ENCODE assay signal across 19 mouse cellular contexts in the genomic region with DNA sequence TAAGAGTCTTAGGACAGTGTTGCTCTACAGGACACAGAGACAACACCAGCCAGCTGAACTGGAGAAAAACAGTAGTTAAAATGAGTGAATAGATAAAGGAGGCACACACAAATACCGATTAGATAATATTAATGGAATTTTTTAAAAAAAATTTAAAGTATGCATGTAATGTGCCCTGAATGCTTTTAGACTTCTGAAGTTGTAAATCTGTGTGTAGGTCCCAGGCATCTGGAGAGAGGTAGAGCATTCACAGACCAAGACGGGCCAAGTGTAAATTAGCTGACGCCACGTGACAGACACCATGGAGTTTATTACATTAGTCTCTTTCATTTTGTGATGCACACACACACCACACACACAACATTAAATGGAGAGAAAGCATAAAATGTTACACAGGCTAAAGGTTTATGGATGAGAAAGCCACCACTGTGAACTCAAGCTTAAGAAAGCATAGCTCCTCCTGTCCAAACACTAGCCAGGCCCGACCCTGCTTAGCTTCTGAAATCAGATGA. TPM values are rescaled to one million over a fixed set of nuclear protein-coding genes. Genes with fewer than 3 reads are reported as not detected.
DNase-seq lines count a peak whose midpoint lies in the region; ATAC-seq and TF ChIP-seq lines count a peak whose summit lies in the region.
"Had no signal": no experiment of that assay in that cellular context is flagged by ENCODE, and none has a peak within 500 bp of the region (broad histone marks: within the 10 kb centered on the region; RNA-seq: fewer than 3 reads in every experiment).

No protein-coding gene starts in this region.

- no peak overlapping the region for H3K4me2 ChIP-seq in heart, embryonic 11.5 days
- H3K4me2 ChIP-seq in kidney, embryonic 16.5 days (replicated peaks; ENCODE audit: low read depth, low read length) = no peak overlapping the region
- H3K4me2 ChIP-seq in stomach, embryonic 15.5 days = no peak overlapping the region
- H3K4me2 ChIP-seq in stomach, postnatal 0 days (replicated peaks; ENCODE audit: low read depth) = no peak overlapping the region
- no peak overlapping the region for H3K4me2 ChIP-seq in neural tube, embryonic 15.5 days

- TF ChIP-seq EP300 in stomach, postnatal 0 days (optimal IDR thresholded peaks at IDR 0.05) = no peak

- no peaks in the 10 kb centered on the region for H3K27me3 ChIP-seq in heart, embryonic 11.5 days (ENCODE audit: control insufficient read depth, insufficient read depth, low read length)
- H3K27me3 ChIP-seq in kidney, embryonic 16.5 days (ENCODE audit: insufficient read depth, low read length) = no peaks in the 10 kb centered on the region
- no peaks in the 10 kb centered on the region for H3K27me3 ChIP-seq in stomach, embryonic 15.5 days (replicated peaks)
- H3K27me3 ChIP-seq in stomach, postnatal 0 days (ENCODE audit: control insufficient read depth, insufficient read depth, low read length) = no peaks in the 10 kb centered on the region
- H3K27me3 ChIP-seq in neural tube, embryonic 15.5 days (replicated peaks) = no peaks in the 10 kb centered on the region

- WGBS in heart, embryonic 11.5 days (ENCODE audit: insufficient replicate concordance) = 57% methylated on average over 5 of the region's 5 CpGs
- WGBS in kidney, embryonic 16.5 days = 46% methylated on average over 5 of the region's 5 CpGs
- 54% methylated on average over 5 of the region's 5 CpGs for WGBS in stomach, embryonic 15.5 days
- WGBS in stomach, postnatal 0 days = 42% methylated on average over 5 of the region's 5 CpGs
- 77% methylated on average over 5 of the region's 5 CpGs for WGBS in neural tube, embryonic 15.5 days

- H3K27ac ChIP-seq in heart, embryonic 11.5 days (ENCODE audit: low read depth, low read length) = no peak overlapping the region
- peak overlapping the region; percentile 75 for H3K27ac ChIP-seq in kidney, embryonic 16.5 days (ENCODE audit: low read length)
- H3K27ac ChIP-seq in stomach, embryonic 15.5 days = no peak overlapping the region
- H3K27ac ChIP-seq in stomach, postnatal 0 days (replicated peaks) = no peak overlapping the region
- no peak overlapping the region for H3K27ac ChIP-seq in neural tube, embryonic 15.5 days (replicated peaks)

- H3K4me1 ChIP-seq in heart, embryonic 11.5 days (ENCODE audit: control insufficient read depth, insufficient read depth, low read length) = peaks cover 5% of the 10 kb centered on the region; the same call in 1 of the 2 replicates
- H3K4me1 ChIP-seq in kidney, embryonic 16.5 days (ENCODE audit: insufficient read depth, low read length) = peaks cover 30% of the 10 kb centered on the region
- H3K4me1 ChIP-seq in stomach, embryonic 15.5 days = peaks cover 6% of the 10 kb centered on the region
- H3K4me1 ChIP-seq in stomach, postnatal 0 days (replicated peaks; ENCODE audit: control insufficient read depth, insufficient read depth) = 0 out of 2 replicates have a peak, but pooled peaks cover 2% of the 10 kb centered on the region
- no peaks in the 10 kb centered on the region for H3K4me1 ChIP-seq in neural tube, embryonic 15.5 days

- no peak overlapping the region for H3K4me3 ChIP-seq in heart, embryonic 11.5 days (ENCODE audit: low read depth, low read length)
- H3K4me3 ChIP-seq in kidney, embryonic 16.5 days (ENCODE audit: low read length) = no peak overlapping the region
- no peak overlapping the region for H3K4me3 ChIP-seq in stomach, embryonic 15.5 days (replicated peaks)
- no peak overlapping the region for H3K4me3 ChIP-seq in stomach, postnatal 0 days (ENCODE audit: low read depth, low read length)
- no peak overlapping the region for H3K4me3 ChIP-seq in neural tube, embryonic 15.5 days (replicated peaks)

- ATAC-seq in heart, embryonic 11.5 days (replicated peaks; ENCODE audit: insufficient number of reproducible peaks, low FRiP score, low TSS enrichment) = no peak
- ATAC-seq in kidney, embryonic 16.5 days (ENCODE audit: low FRiP score, low TSS enrichment) = no peak
- peak; percentile 20; the same call in 1 of the 2 replicates for ATAC-seq in stomach, embryonic 15.5 days (ENCODE audit: insufficient read depth, low FRiP score, low read depth)
- ATAC-seq in stomach, postnatal 0 days (ENCODE audit: low FRiP score, low TSS enrichment) = no peak
- ATAC-seq in neural tube, embryonic 15.5 days (ENCODE audit: low FRiP score) = no peak

- no peak overlapping the region for H3K9ac ChIP-seq in heart, embryonic 11.5 days (ENCODE audit: low read depth, low read length)
- H3K9ac ChIP-seq in kidney, embryonic 16.5 days (replicated peaks; ENCODE audit: low read length) = no peak overlapping the region
- H3K9ac ChIP-seq in stomach, embryonic 15.5 days = no peak overlapping the region
- no peak overlapping the region for H3K9ac ChIP-seq in stomach, postnatal 0 days (ENCODE audit: low read length)
- H3K9ac ChIP-seq in neural tube, embryonic 15.5 days (replicated peaks) = no peak overlapping the region

- no peak for TF ChIP-seq CTCF in stomach, postnatal 0 days (IDR thresholded peaks at IDR 0.05; ENCODE audit: low read depth)

- no peaks in the 10 kb centered on the region for H3K9me3 ChIP-seq in heart, embryonic 11.5 days (replicated peaks; ENCODE audit: control insufficient read depth, low read length)
- H3K9me3 ChIP-seq in kidney, embryonic 16.5 days (ENCODE audit: low read length) = no peaks in the 10 kb centered on the region
- no peaks in the 10 kb centered on the region for H3K9me3 ChIP-seq in stomach, embryonic 15.5 days
- no peaks in the 10 kb centered on the region for H3K9me3 ChIP-seq in stomach, postnatal 0 days (ENCODE audit: control insufficient read depth, low read length)
- no peaks in the 10 kb centered on the region for H3K9me3 ChIP-seq in neural tube, embryonic 15.5 days (replicated peaks)

- peak; percentile 53 for DNase-seq in heart, adult 11 months
- DNase-seq in kidney, adult 18-20 months = no peak
- no peak for DNase-seq in stomach, postnatal 0 days (ENCODE audit: low spot score)
- no peak for DNase-seq in left cerebral cortex, adult 9 months (ENCODE audit: low spot score in 2 of 2)
- DNase-seq: adrenal gland, postnatal 25 days; cerebellum, postnatal 14 days; kidney, postnatal 14 days; retina, postnatal 1 day had no signal

- H3K36me3 ChIP-seq in heart, embryonic 11.5 days (ENCODE audit: control insufficient read depth, insufficient read depth, low read length) = no peaks in the 10 kb centered on the region
- H3K36me3 ChIP-seq in kidney, embryonic 16.5 days (ENCODE audit: insufficient read depth, low read length) = no peaks in the 10 kb centered on the region
- no peaks in the 10 kb centered on the region for H3K36me3 ChIP-seq in stomach, embryonic 15.5 days
- H3K36me3 ChIP-seq in stomach, postnatal 0 days (ENCODE audit: control insufficient read depth, insufficient read depth, low read length) = no peaks in the 10 kb centered on the region
- H3K36me3 ChIP-seq in neural tube, embryonic 15.5 days = no peaks in the 10 kb centered on the region

RNA-seq across cellular contexts. Expression of gene Gm10974, which starts 4.3 kb away (rescaled TPM):
- polyA plus RNA-seq in heart, embryonic 11.5 days (2014; fragmentation: Nextera tagmentation; extraction: Ambion mirVana) = not detected in 2 replicates
- polyA plus RNA-seq in kidney, embryonic 16.5 days (2015; fragmentation: Nextera tagmentation; extraction: Ambion mirVana) = not detected in 2 replicates
- polyA plus RNA-seq in stomach, embryonic 15.5 days (2015; fragmentation: Nextera tagmentation; extraction: Ambion mirVana) = not detected in 2 replicates
- not detected in 2 replicates for polyA plus RNA-seq in stomach, postnatal 0 days (2015; fragmentation: Nextera tagmentation; extraction: Ambion mirVana)
- not detected in 2 replicates for polyA plus RNA-seq in neural tube, embryonic 15.5 days (2015; fragmentation: Nextera tagmentation; extraction: Ambion mirVana)
- polyA plus RNA-seq: embryonic facial prominence, embryonic 11.5 days; forebrain, embryonic 11.5 days; gonadal fat pad, adult 2 months; hindbrain, embryonic 11.5 days; limb, embryonic 11.5 days; neural tube, embryonic 14.5 days; urinary bladder, adult 2 months had no signal

RNA-seq across cellular contexts. Expression of gene Lrrk1, which starts 18.2 kb away (rescaled TPM):
- 6.3 and 7.8 TPM in 2 replicates for polyA plus RNA-seq in heart, embryonic 11.5 days (2014; fragmentation: Nextera tagmentation; extraction: Ambion mirVana)
- 16.7 and 18.1 TPM in 2 replicates for polyA plus RNA-seq in kidney, embryonic 16.5 days (2015; fragmentation: Nextera tagmentation; extraction: Ambion mirVana)
- polyA plus RNA-seq in stomach, embryonic 15.5 days (2015; fragmentation: Nextera tagmentation; extraction: Ambion mirVana) = 19.5 and 19.7 TPM in 2 replicates
- polyA plus RNA-seq in stomach, postnatal 0 days (2015; fragmentation: Nextera tagmentation; extraction: Ambion mirVana) = 8.5 and 9.2 TPM in 2 replicates
- polyA plus RNA-seq in neural tube, embryonic 15.5 days (2015; fragmentation: Nextera tagmentation; extraction: Ambion mirVana) = 5.1 and 8.2 TPM in 2 replicates

RNA-seq across cellular contexts. Expression of gene Aldh1a3, which starts 57.3 kb away (rescaled TPM):
- polyA plus RNA-seq in heart, embryonic 11.5 days (2014; fragmentation: Nextera tagmentation; extraction: Ambion mirVana) = 0.56 and 0.76 TPM in 2 replicates
- 43.4 and 48.6 TPM in 2 replicates for polyA plus RNA-seq in kidney, embryonic 16.5 days (2015; fragmentation: Nextera tagmentation; extraction: Ambion mirVana)
- polyA plus RNA-seq in stomach, embryonic 15.5 days (2015; fragmentation: Nextera tagmentation; extraction: Ambion mirVana) = 9.5 and 11.5 TPM in 2 replicates
- polyA plus RNA-seq in stomach, postnatal 0 days (2015; fragmentation: Nextera tagmentation; extraction: Ambion mirVana) = 7.7 and 9.6 TPM in 2 replicates
- polyA plus RNA-seq in neural tube, embryonic 15.5 days (2015; fragmentation: Nextera tagmentation; extraction: Ambion mirVana) = 3.5 and 3.6 TPM in 2 replicates
